Mouse (Mus musculus): ENCODE measurements at regions not wholly inside any gene's neighbourhood (a gene's known extent, or its start where the extent isn't known, plus 50 kb on each side); places are given as distances from the start of the nearest gene placed in this dataset.
"Not testable (repeated sequence)": the region's sequence is repeated elsewhere in the genome, so short reads cannot be mapped to it uniquely, and the experiment has no call there.

GRCm38 (mm10) chr13:72302436-72303125 lies 326.0 kb upstream of the Irx2 start:
- ATAC-seq (no peak), DNase-seq (no peak)
- no peak overlapping the region for H3K4me3 ChIP-seq (ENCODE audit: low read depth, low read length)
- no peak overlapping the region for H3K9ac ChIP-seq (replicated peaks)
- TF ChIP-seq EP300 (IDR thresholded peaks at IDR 0.05; ENCODE audit: low read depth): no peak
- TF ChIP-seq CTCF (IDR thresholded peaks at IDR 0.05; ENCODE audit: low read depth): no peak
- WGBS (ENCODE audit: insufficient replicate concordance): 80% methylated on average over 19 of the region's 19 CpGs
- no peaks in the 10 kb centered on the region for H3K27me3 ChIP-seq (ENCODE audit: insufficient read depth, low read length)
- no peaks in the 10 kb centered on the region for H3K9me3 ChIP-seq (ENCODE audit: low read length)
- H3K4me1 ChIP-seq (ENCODE audit: insufficient read depth): no peaks in the 10 kb centered on the region
- H3K27ac ChIP-seq (ENCODE audit: low read depth): no peak overlapping the region
- no peak overlapping the region for H3K4me2 ChIP-seq (ENCODE audit: low read depth, low read length)
- no peaks in the 10 kb centered on the region for H3K36me3 ChIP-seq (replicated peaks; ENCODE audit: insufficient read depth, low read length)

- Histone ChIP-seq H3K9ac (replicated peaks) (no peak overlapping the region), H3K9me3 (ENCODE audit: low read length) (no peaks in the 10 kb centered on the region), H3K36me3 (replicated peaks; ENCODE audit: insufficient read depth, low read length) (no peaks in the 10 kb centered on the region), H3K27ac (ENCODE audit: low read depth) (no peak overlapping the region), H3K4me2 (ENCODE audit: low read depth, low read length) (no peak overlapping the region), H3K4me1 (ENCODE audit: insufficient read depth) (no peaks in the 10 kb centered on the region), H3K27me3 (ENCODE audit: insufficient read depth, low read length) (no peaks in the 10 kb centered on the region), H3K4me3 (ENCODE audit: low read depth, low read length) (no peak overlapping the region)
- ATAC-seq (no peak), DNase-seq (no peak)
- TF ChIP-seq CTCF (IDR thresholded peaks at IDR 0.05; ENCODE audit: low read depth) (no peak), EP300 (IDR thresholded peaks at IDR 0.05; ENCODE audit: low read depth) (no peak)
- WGBS (ENCODE audit: insufficient replicate concordance): 81% methylated on average over 15 of the region's 15 CpGs
These were observed 325.4 kb upstream of the Irx2 start for GRCm38 (mm10) chr13:72303126-72303760.

DNA sequence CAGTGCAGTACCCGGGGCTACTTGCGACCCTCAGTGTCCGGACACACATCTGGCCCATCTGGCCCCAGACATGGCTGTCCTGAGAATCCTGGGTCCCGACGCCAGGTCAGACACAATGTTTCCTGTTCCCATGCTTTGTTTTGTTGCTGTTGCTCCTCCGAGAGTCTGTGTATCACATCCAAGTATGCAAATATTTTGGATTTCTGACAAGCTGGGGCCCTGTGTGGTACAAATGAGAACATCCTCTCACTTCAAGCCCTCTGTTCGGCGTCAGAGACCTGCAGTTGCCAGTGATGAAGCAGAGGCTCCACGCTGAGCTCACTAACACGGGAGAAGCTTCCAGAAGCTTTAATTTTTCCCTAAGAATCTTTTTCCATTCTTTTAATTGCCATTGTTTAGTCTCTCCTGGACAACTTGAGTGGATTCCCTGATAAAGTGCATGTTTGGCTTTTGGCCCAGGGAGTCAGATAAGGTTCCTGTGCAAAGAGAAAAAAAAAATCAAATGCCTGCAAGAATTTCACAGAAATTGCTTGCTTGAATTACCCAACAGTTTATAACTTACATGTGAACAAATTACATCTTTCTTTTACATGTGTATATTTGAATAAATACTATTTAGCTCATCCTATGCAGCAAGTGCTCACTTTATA lies 304.5 kb upstream of the Irx2 start:
- H3K4me2 ChIP-seq (ENCODE audit: low read depth, low read length): no peak overlapping the region
- ATAC-seq (no peak), DNase-seq (no peak)
- no peak overlapping the region for H3K27ac ChIP-seq (ENCODE audit: low read depth)
- no peaks in the 10 kb centered on the region for H3K36me3 ChIP-seq (replicated peaks; ENCODE audit: insufficient read depth, low read length)
- WGBS (ENCODE audit: insufficient replicate concordance): 55% methylated on average over 10 of the region's 10 CpGs
- no peak overlapping the region for H3K9ac ChIP-seq (replicated peaks)
- no peaks in the 10 kb centered on the region for H3K9me3 ChIP-seq (ENCODE audit: low read length)
- H3K4me1 ChIP-seq (ENCODE audit: insufficient read depth): no peaks in the 10 kb centered on the region
- TF ChIP-seq EP300 (IDR thresholded peaks at IDR 0.05; ENCODE audit: low read depth): no peak
- TF ChIP-seq CTCF (IDR thresholded peaks at IDR 0.05; ENCODE audit: low read depth): no peak
- no peak overlapping the region for H3K4me3 ChIP-seq (ENCODE audit: low read depth, low read length)
- no peaks in the 10 kb centered on the region for H3K27me3 ChIP-seq (ENCODE audit: insufficient read depth, low read length)

- not testable (repeated sequence) for H3K36me3 ChIP-seq (replicated peaks; ENCODE audit: insufficient read depth, low read length); H3K27ac ChIP-seq (ENCODE audit: low read depth); H3K9me3 ChIP-seq (ENCODE audit: low read length); DNase-seq; H3K9ac ChIP-seq (replicated peaks); H3K4me2 ChIP-seq (ENCODE audit: low read depth, low read length); H3K4me1 ChIP-seq (ENCODE audit: insufficient read depth); ATAC-seq; H3K4me3 ChIP-seq (ENCODE audit: low read depth, low read length); H3K27me3 ChIP-seq (ENCODE audit: insufficient read depth, low read length)
- 61% methylated on average over 1 of the region's 1 CpGs for WGBS (ENCODE audit: insufficient replicate concordance)
These were observed 302.4 kb upstream of the Irx2 start for GRCm38 (mm10) chr13:72326201-72326600.

- no peaks in the 10 kb centered on the region for H3K9me3 ChIP-seq (ENCODE audit: low read length)
- H3K27ac ChIP-seq (ENCODE audit: low read depth): no peak overlapping the region
- H3K9ac ChIP-seq (replicated peaks): no peak overlapping the region
- no peaks in the 10 kb centered on the region for H3K27me3 ChIP-seq (ENCODE audit: insufficient read depth, low read length)
- no peaks in the 10 kb centered on the region for H3K36me3 ChIP-seq (replicated peaks; ENCODE audit: insufficient read depth, low read length)
- WGBS (ENCODE audit: insufficient replicate concordance): 15% methylated on average over 6 of the region's 6 CpGs
- TF ChIP-seq EP300 (IDR thresholded peaks at IDR 0.05; ENCODE audit: low read depth): no peak
- TF ChIP-seq CTCF (IDR thresholded peaks at IDR 0.05; ENCODE audit: low read depth): no peak
- DNase-seq (no peak), ATAC-seq (no peak)
- no peak overlapping the region for H3K4me2 ChIP-seq (ENCODE audit: low read depth, low read length)
- H3K4me3 ChIP-seq (ENCODE audit: low read depth, low read length): no peak overlapping the region
- no peaks in the 10 kb centered on the region for H3K4me1 ChIP-seq (ENCODE audit: insufficient read depth)
These were observed 282.9 kb upstream of the Irx2 start for GRCm38 (mm10) chr13:72345647-72346133.

DNA sequence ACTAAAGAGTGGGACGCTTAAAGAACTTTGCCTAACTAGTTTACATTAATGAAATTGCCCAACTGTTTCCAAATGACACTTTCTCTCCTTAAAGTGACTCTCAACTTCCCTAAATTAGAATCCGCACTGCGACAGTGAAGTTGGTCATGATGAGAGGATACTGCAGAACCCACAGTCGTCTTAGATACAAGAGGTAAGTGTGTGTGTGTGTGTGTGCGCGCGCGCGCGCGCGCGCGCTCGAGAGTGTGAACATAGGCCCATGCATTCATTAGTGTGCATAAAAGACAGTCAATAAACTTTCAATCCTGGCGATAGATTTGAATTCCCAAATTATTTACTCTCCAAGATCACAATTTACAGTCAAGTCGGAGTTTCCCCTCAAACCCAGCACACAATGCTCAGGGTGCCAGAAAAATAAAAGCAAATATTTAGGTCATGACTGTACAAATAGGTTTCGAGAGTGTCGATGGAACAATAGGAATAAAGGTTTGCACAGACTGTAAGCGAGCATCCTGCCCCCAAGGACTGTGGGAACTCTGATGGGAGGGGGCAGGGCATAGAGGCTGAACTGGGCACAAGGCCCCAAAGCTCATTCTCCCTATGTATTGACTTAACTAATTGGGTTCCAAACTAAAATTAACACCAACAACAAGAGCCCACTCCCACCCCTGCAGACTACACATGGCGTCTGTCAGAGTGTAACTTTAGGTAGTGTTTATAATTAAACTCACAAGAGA lies 282.2 kb upstream of the Irx2 start:
- DNase-seq (no peak), ATAC-seq (no peak)
- Histone ChIP-seq H3K9ac (replicated peaks) (no peak overlapping the region), H3K4me2 (ENCODE audit: low read depth, low read length) (no peak overlapping the region), H3K4me3 (ENCODE audit: low read depth, low read length) (no peak overlapping the region), H3K36me3 (replicated peaks; ENCODE audit: insufficient read depth, low read length) (no peaks in the 10 kb centered on the region), H3K9me3 (ENCODE audit: low read length) (no peaks in the 10 kb centered on the region), H3K27ac (ENCODE audit: low read depth) (no peak overlapping the region), H3K4me1 (ENCODE audit: insufficient read depth) (no peaks in the 10 kb centered on the region), H3K27me3 (ENCODE audit: insufficient read depth, low read length) (no peaks in the 10 kb centered on the region)
- no peak for TF ChIP-seq CTCF (IDR thresholded peaks at IDR 0.05; ENCODE audit: low read depth)
- TF ChIP-seq EP300 (IDR thresholded peaks at IDR 0.05; ENCODE audit: low read depth): no peak
- WGBS (ENCODE audit: insufficient replicate concordance): 38% methylated on average over 21 of the region's 21 CpGs

Measured in liver, postnatal 0 days (tissue).